Mouse (Mus musculus) urinary bladder, postnatal 36 days (tissue): Measurements from ENCODE around the gene Tyro3.

Experiments used
- DNase-seq, 2 experiments: peaks; one replicate each; pipeline ENCODE4 v3.0.0; 2022; ENCODE audit warnings: low spot score in 2 of 2, mixed read lengths in 1 of 2

Tyro3 gene

DNA sequence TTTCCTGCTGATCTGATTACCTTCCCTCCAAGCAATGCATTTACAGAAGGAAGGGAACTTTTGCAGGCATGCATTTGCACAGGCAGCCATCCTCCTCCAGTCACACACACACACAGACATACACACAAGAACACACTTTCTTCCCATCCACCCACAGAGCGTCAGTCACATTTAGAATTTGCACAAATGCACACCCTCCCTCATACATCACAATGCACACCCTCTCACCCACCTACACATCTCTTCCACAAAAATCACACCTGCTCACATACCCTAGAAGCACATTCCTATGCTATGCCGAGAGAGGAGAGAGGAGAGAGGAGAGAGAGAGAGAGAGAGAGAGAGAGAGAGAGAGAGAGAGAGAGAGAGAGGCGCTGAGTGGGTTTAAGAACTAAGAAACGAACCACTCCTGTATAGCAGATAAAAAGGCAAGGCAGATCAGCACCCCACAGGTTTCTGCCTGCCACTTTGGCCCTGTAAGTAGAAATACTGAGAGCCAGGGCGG lies at the start of gene Tyro3:
TSS of gene Tyro3 (plus strand) at position 455 of the 505 bp plus-strand sequence.
- no peak for DNase-seq

DNA sequence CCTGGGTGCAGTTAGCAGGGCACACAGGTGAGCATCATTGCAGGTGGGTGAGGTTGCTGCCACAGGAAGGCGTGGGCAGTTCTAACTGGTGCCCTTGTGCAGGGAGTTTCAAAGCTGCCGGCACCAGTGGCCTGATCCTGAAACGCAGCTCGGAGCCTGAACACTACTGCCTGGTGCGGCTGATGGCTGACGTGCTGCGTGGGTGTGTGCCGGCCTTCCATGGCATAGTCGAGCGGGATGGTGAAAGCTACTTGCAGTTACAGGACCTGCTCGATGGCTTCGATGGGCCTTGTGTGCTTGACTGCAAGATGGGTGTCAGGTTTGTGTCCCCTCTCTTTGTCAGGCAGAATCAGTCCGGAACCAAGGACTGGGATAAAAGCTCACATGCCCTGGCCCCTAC lies 48.3 kb upstream of the Tyro3 start:
- DNase-seq, result no peak

DNA sequence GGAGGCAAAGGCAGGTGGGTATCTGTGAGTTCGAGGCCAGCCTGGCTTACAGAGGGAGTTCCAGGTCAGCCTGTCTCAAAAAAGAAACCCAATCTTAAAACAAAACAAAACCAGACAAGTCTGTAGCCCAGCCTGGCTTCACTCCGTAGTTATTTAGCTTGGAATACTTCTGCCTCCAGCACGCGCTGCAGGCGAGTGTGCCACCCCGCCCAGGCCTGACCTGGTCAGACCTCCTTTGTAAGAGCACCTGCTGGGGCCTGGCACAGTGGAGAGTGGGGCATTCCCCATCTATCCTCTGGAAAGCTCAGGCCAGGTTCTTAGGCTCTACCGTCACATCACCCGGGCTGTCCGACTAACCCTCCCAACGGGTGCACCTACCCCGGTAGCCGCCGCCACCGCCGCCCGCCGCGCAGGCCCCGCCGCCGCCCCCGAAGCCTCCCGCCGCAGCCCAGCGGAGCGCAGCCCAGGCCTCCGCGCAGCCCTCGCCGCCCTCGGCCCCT lies 39.9 kb upstream of the Tyro3 start:
- DNase-seq, result no peak

DNA sequence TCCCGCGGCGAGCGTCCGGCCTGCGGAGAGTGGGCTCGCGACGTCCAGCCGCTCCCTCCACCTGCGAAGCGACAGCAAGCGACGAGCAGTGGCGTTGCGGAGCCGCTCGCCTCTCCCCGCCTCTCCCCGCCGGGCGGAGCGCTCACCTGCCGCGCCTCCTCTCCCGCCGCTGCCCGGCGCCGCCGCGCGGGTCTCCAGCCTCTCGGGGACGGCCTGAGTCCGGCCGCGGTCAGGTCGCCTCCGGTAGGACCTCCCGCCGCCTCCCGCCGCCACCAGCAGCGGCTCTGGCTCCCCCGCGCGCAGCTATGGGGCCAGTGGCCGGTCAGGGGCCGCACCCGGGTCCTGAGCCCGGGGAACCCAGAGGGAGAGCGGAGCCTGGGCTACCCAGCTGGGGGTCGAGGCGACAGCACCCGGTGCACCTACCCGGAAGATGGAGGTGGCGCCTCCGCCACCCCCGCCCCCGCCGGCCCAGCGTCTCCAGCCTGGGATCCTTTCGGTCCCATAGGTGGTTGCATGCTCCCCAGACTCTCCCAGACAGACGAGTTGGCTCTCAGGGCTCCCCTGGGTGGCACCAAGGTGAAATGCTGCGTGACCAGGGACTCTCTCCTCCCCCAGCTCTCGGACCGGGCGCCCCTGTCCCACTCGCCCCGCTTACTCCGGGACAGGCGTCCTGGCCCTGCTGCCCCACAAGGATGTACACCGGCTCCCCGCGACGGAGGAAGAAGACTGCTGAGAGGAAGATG lies 39.3 kb upstream of the Tyro3 start:
- peak; percentile 15 to 24 for DNase-seq

DNA sequence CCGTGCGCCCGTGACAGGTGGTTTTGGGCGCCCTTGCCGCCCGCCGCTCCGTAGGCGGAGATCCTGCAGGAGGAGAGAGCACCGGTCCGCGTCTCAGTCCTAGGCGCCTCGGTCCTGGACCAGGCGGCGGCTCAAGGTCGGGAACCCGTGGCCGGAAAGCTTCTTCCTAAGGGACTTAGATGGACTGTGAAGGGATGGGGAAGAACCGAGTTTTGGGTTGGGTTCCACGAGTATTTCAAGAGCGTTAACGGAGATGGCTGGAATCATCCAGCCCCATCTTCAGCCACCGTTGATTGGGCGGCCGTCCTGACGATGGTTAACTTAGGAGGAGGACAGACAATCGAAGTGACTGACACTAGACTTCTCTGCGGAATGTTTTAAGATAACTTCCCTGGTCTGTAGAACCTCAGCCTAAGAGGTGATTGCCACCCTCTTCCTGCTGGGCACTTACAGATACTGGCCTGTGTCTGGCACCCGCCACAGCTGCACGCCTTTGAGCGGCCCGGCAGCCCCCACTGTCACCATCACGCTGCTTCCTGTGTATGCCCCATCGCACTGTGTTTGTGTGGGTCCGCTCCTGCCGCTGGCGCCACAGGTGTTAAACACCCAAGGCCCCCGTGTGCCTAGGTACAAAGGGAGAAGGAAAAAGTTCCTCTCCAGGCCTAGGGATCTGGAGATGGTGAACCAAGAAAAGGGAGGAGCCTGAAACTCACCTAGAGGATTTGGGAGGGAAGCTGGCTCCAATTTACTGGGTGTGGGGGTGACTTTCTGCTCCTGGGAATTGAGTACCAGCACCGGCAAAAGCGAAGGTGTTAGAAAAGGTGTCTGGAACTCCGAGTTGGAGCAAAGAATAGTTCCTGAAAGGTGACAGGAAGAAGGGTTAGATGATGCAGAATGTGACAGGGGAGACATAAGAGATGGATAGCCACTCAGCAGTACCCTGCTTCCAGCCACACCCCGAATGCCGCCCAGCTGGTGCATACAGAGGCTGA lies 38.4 kb upstream of the Tyro3 start:
- DNase-seq, result no peak

DNA sequence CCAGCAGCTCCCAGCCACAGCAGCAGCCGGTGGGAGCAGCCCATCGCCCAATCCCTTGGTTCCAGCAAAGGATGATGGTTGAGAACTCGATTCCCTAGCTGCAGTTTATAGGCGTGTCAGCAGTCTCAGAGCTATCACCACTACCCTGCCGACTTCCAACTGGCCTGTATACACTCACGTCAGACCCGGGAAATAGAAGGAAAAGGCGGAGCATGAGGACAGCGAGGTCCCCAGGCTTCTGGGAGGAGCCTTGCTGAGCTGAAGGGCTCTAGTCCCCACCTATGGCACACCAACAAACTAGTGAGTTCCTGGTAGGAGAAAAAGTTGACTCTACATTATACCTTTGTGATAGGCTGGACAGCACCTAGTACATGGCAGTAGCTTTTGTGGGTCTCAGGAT lies 37.3 kb upstream of the Tyro3 start, which contains the start of gene Ltk:
TSS of gene Ltk (minus strand) at position 181 of the 400 bp plus-strand sequence.
- no peak for DNase-seq

DNA sequence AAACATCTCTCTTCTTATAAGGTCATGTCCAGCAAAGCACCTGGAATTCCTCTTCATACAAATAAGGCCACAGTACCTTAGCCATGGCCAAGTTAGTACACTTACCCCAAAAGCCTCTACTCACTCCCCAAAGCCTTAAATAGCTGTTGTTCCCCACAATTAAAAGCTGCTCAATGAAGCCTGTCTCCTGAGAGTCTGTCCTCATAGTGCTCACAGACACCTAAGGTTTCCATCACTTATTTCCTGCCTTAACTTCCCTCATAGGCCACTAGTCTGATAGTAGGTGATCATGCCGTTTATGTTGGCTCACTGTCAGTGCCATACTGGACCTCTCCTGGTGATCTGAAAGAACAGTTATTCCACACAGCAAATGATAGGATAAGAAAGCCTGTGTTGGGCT lies 35.3 kb upstream of the Tyro3 start:
- no peak for DNase-seq

DNA sequence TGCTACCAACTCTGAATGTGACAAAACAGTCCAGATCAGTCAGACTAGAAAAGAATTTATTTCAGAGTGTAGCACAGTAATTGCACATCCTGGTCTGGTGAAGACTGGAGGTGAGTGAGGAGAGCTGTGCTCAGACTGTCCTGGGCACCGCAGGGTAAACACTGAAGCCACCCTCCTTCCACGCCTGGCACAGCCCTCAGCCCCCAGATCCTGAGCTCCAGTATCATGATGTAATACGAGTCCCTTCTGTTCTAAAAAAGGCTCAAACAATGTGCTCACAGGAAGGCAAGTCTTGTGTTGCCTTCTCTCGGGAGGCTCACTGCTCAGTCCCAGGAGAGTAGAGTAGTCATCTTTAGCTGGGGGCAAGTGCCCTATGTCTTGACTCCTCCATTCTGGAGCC lies 33.6 kb upstream of the Tyro3 start:
- DNase-seq, result no peak

DNA sequence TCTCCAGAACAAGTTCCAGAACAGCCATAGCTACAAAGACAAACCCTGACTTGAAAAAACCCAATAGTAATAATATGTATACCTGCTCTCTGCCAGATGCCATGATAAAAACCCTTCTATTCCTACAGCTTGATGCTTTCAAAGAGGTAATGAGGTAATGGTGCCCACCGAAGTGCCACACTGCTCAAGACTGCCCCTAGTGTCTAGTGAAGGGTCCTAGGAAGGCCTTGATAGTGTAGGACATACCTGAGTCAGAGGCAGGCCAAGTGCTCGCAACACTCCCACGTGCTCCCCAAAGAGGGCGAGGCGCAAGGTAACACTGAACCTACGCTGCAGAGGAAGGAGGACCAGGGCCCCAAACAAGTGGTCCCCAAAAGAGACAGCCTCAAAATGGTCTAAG lies 30.3 kb upstream of the Tyro3 start:
- DNase-seq, result no peak

DNA sequence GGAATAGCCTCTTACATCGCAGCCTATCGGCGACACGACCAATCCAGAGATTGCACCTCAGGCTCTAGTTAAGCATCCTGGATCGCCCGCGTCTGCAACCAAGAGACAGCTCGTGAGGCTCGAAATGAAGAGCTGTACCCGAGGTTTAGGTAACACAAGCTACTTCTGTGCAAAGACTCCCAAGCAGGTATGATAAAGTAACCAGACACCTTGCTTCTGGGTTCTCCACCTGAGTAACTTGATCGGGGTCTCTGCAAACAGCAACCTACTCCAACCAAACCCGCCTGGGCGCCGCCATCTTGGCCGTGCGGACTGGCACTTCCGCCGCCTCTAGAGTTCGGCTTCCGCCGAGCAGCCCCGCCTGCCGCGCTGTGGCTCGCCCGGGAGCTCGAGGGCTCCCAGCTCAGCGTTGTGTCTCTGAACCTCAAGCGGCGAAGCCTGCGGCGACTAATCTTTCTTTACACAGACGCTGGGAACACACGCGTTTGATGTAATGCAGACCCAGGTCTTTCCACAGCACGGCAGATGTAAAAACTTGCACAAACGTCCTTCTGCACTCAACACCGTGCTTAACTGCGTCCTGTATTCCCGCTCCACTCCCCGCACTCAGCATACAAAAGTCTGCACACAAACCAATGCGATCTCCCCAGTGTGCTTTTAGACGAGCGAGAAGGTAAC lies 10.2 kb upstream of the Tyro3 start, which contains the start of gene Rpap1:
TSS of gene Rpap1 (minus strand) at position 332 of the 678 bp plus-strand sequence.
- peak; percentile 73 to 82 for DNase-seq

DNA sequence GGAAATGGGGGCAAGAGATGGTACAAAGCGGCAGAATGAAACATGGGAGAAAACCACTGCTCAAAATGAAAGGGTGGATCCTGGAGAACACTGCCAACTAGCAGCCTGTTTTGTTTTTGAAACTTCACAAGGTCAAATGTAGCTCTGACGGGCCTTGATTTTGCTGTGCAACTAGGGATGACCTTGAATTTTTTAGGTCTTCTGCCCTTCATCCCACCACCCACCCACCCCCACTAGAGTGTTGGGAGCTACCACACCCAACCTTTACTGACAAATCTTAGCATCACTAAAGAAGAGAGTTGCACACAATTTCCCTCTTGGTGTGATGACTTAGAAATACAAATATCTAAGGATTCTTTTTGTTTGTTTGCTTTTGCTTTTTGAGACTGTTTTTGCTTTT lies 7.5 kb upstream of the Tyro3 start:
- no peak for DNase-seq

DNA sequence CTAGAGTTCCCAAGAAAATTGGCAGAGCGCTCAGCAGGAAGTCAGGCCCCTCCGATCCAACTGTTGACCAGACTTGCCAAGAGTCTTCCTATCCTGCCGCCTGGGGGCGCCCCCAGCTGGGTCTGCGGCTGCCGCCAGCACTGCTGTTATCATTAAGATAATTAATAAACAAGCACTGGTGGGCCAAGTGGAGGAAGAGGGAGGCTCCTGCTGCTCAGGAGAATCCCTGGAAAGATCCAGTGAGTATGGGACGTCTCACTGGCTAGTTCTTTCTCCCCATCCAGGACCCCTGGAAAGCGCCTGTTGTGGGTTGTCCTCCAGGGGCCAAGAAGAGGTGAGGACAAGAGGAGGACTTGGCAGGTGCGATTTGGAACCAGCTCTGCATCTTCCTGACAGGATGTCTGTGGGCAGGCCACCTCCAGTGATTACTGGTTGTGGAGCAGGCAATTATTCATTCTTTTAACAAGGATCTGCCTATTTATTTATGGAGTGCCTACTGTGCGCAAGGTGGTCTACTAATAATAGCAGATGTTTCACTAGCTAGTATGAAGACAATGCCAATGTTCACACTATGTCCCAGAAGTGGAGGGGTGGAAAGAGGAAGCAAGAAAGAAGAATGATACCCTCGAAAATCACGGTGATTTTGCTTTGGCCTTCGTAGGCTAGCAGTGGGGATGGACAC lies 854 bp downstream of the Tyro3 start:
- peak; percentile 49 to 55 for DNase-seq

DNA sequence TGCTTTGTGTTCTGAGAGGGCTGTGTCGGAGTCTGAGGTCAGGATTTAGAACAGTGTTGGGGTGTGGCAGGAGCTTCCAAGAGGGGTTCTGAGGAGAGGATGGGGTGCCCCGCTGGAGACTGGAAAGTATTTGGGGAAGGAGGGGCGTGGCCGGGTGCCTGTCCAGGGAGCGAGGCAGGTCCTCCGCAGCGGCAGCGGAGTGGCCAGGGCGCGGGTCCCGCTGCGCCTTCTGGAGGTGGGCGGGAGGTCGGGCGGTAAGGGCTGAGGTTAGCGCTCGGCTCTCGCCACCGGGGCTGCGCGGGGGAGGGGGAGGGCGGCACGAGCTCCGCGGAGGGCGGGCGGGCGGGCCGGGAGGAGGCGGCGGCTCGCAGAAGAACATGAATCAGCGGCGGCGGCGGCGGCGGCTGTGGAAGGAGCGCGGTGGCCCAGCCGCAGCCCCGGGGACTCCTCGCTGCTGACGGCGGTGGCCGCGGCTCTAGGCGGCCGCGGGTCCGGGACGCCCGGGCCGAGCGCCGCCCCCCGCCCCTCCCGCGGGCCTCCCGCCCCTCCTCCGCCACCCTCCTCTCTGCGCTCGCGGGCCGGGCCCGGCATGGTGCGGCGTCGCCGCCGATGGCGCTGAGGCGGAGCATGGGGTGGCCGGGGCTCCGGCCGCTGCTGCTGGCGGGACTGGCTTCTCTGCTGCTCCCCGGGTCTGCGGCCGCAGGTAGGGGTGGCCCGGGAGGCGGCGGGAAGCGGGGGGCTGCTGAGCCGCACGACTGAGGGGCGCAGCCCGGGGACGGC lies 1.8 kb downstream of the Tyro3 start:
- DNase-seq, result peak; percentile 28 to 43

DNA sequence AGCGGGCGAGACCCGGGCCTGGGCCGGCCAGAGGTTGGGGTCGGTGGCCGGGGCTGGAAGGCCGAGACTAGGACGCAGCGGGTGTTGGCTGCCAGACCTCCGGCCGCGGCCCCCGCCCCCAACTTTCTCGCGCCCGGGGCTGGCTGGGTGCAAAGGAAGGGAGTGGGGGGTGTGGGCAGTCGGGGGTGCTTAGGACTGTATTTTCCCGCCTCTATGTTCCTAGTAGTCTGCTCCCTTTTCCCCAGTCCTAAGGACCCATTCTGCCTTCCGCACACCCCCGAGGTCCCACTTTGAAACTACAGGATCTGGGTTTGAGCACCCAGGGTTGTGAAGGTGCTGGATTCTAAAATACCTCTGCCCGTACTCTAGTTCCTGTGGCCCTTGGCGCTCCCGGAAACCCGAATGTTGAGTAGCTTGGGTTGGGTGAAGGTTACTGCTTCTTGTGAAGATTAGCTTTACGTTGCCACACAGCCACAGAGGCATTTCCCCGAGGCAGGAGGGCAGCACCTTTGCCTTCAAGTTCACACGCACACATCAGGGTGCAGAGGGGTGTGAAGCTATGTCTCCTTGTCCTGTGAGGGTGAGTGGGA lies 2.5 kb downstream of the Tyro3 start:
- DNase-seq, result peak; percentile 10 to 20

DNA sequence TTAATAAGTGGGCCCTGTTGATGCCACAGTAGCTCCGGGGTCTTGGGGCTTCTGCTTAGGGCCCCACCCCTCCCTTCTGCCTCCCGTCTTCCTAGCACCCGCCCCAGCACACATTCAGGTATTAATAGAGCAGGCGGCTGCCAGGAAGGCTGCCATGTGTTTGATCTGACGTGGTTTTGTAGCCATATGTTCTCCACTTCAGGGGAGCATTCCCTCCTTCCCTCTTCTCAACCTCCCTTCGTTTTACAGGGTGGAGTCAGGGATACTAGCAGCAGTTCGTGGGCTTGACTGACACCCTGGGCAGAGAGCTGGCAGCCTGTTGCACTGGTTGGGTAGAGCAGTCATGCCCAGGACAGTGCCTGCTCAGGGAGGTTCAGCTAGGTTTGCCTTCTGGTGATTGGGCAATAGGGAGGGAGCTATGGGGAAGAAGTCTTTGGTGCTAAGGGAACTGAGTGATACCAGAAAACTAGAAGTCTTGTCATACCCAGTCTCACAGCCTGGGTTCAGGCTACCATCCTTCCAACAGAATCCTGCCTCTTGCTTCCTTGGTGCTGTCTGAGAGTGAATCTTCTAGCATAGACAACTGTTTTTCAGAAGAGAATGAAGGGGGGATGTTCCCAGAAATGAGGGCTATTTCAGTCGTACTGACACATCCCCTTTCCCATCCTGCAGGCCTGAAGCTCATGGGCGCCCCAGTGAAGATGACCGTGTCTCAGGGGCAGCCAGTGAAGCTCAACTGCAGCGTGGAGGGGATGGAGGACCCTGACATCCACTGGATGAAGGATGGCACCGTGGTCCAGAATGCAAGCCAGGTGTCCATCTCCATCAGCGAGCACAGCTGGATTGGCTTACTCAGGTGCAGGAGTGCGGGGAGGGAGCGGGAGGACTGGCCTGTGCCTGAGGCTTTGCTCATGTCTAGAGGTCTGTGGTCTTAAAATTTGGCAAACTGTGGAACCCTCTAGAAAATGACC lies 3.6 kb downstream of the Tyro3 start:
- DNase-seq, result peak; percentile 6 to 34

DNA sequence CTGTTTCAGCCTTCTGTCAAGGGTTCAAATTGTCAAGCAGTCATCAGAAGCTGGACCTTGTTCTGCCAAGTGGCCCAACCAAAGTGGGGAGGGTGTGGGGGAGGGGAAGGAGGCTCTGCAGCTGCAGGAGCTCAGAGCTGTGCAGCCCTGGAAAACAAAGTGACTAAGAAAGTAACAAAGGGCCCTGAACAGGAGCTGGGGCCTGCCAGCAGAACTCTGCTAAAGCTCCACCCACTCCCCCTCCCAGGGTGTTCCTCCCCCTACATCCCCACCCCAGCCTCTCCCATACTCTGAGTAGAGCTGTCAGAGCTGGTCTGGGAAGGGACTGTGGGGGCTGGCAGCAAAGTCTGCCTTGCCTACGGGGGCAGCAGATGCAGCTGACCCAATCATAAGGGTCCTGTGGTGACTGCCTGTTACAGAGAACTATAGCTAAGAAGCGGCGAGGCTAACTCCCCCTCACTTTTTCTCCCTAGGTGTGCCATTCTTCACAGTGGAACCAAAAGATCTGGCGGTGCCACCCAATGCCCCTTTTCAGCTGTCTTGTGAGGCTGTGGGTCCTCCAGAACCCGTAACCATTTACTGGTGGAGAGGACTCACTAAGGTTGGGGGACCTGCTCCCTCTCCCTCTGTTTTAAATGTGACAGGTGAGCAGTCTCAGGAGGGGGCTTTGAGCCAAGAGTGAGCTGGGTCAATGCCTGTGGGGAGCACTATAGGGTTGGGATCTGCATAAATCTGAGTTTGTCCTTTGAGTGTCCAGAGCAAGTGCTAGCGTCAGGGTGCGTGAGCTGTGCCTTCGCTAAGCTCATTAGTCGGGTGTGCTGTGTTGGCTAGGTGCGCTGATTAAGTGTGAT lies 5.5 kb downstream of the Tyro3 start:
- DNase-seq, result no peak

DNA sequence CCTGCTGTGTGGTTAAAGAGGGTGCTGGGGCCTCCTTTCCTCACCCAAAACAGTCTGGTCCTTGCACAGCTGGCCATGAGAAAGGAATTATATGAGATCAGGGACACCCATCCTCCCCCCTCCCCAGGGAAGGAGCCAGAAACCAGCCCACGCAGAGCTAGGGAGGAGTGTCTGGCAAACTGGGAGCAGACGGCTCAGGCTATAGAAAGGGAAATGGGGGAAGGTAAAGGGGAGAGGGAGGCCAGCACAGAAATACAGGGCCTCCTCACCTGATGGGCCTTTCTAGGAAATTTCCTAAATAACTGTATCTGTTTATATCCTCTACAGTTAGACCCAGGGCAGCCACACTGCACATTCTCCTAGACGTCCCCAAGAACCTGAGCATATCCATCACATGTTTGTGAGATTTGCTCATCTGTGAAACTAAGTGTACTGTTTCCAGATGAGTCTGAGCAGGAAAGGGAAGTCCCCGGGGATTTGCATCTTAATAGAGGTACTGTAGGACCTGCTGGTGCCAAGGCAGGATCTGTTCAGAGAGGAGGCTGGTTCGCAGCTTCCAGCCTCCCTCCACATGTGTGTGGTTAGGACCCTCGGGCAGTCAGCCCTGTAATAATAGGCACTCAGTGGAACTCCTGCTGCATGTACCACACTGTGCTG lies 6.2 kb downstream of the Tyro3 start:
- no peak for DNase-seq
